Mouse (Mus musculus) liver, embryonic 15.5 days (tissue): Measurements from ENCODE around the gene Gpr183. TPM values are rescaled to one million over a fixed set of nuclear protein-coding genes. Genes with fewer than 3 reads are reported as not detected.

Experiments
- polyA plus RNA-seq: library from polyadenylated mRNA; unstranded; fragments of >200 nt; fragmentation: Nextera tagmentation; extraction: Ambion mirVana; gene quantifications from 2 replicates; pipeline ENCODE4 v1.2.1, GENCODE M21; 2015

Gene Gpr183
- polyA plus RNA-seq, 1 experiment from 2014 or later: 1.5 TPM

Other genes with a start within 250 kb of the Gpr183 start
- 1.2 and 1.3 TPM in 2 replicates for gene Dock9, start 167.4 kb downstream of the Gpr183 start, polyA plus RNA-seq
- gene Ubac2, start 86.6 kb downstream of the Gpr183 start, polyA plus RNA-seq: 20.0 and 22.4 TPM in 2 replicates
- gene Gpr18, start 49.4 kb downstream of the Gpr183 start, polyA plus RNA-seq: 0.13 TPM in 1 of 2 replicates, not detected in the other
- gene Timm8a2, start 69.5 kb upstream of the Gpr183 start, polyA plus RNA-seq: not detected in 2 replicates
- 72.6 and 75.0 TPM in 2 replicates for gene Tm9sf2, start 141.8 kb upstream of the Gpr183 start, polyA plus RNA-seq
- gene Clybl, start 216.5 kb upstream of the Gpr183 start, polyA plus RNA-seq: 23.3 and 23.6 TPM in 2 replicates